Mouse (Mus musculus) heart, embryonic 11.5 days (tissue): ENCODE data around the gene Chchd5. TPM values are rescaled to one million over a fixed set of nuclear protein-coding genes. Genes with fewer than 3 reads are reported as not detected.

Experiments
- ATAC-seq: fragments of 200-750 bp; cut with Nextera tagmentation; replicated peaks from 2 replicates; pipeline ENCODE4 v1.8.0; 2017; ENCODE audit warnings: moderate library complexity; ENCODE audit not compliant: insufficient number of reproducible peaks, low FRiP score, low TSS enrichment
- H3K27ac ChIP-seq: fragments of 300-500 bp; sonication (generic); 2 replicates; pipeline ENCODE4 v1.5.1; 2014; ENCODE audit warnings: mild to moderate bottlenecking, low read depth, low read length
- H3K27me3 ChIP-seq: fragments of 300-500 bp; sonication (generic); 2 replicates; pipeline ENCODE4 v1.6.1; 2014; ENCODE audit warnings: mild to moderate bottlenecking, low read length, mixed read lengths; ENCODE audit not compliant: control insufficient read depth, insufficient read depth
- H3K36me3 ChIP-seq: fragments of 300-500 bp; sonication (generic); 2 replicates; pipeline ENCODE4 v1.6.1; 2014; ENCODE audit warnings: mild to moderate bottlenecking, low read length, moderate library complexity, mixed read lengths; ENCODE audit not compliant: control insufficient read depth, insufficient read depth
- H3K4me1 ChIP-seq: fragments of 300-500 bp; sonication (generic); 2 replicates; pipeline ENCODE4 v1.6.1; 2014; ENCODE audit warnings: low read length; ENCODE audit not compliant: control insufficient read depth, insufficient read depth
- H3K4me2 ChIP-seq: fragments of 300-500 bp; sonication (generic); 2 replicates; pipeline ENCODE4 v1.6.1; 2014; ENCODE audit warnings: mild to moderate bottlenecking, moderate library complexity
- H3K4me3 ChIP-seq: fragments of 300-500 bp; sonication (generic); 2 replicates; pipeline ENCODE4 v1.5.1; 2014; ENCODE audit warnings: low read depth, low read length
- H3K9ac ChIP-seq: fragments of 300-500 bp; sonication (generic); 2 replicates; pipeline ENCODE4 v1.6.1; 2014; ENCODE audit warnings: mild to moderate bottlenecking, low read depth, low read length, moderate library complexity
- H3K9me3 ChIP-seq: fragments of 300-500 bp; sonication (generic); replicated peaks from 2 replicates; pipeline ENCODE4 v1.6.1; 2016; ENCODE audit warnings: low read length; ENCODE audit not compliant: control insufficient read depth
- WGBS: fragments of 180-500 bp; shearing (Covaris S2); extraction: QIAGEN DNeasy Blood & Tissue Kit; methylation state at CpG from one replicate; pipeline ENCODE4 v1.1.7; 2014; ENCODE audit not compliant: insufficient replicate concordance; 5-methylcytosine and 5-hydroxymethylcytosine counted together
- polyA plus RNA-seq: library from polyadenylated mRNA; unstranded; fragments of >200 nt; fragmentation: Nextera tagmentation; extraction: Ambion mirVana; gene quantifications from 2 replicates; pipeline ENCODE4 v1.2.1, GENCODE M21; 2014

Chchd5 gene
- polyA plus RNA-seq, 1 experiment from 2014 or later: 20.1 TPM

GRCm38 (mm10) chr2:129100784-129101310 is 28.7 kb upstream of the Chchd5 start, which contains the start of gene Polr1b:
Gene Polr1b, plus strand, starts transcription at chr2:129100995.
- Histone ChIP-seq H3K4me2 (peak within 1 kb of the TSS; percentile 67), H3K9me3 (no peaks in the 10 kb centered on the region), H3K36me3 (peaks cover 10% of the 10 kb centered on the region), H3K27me3 (no peaks in the 10 kb centered on the region), H3K4me3 (peak within 1 kb of the TSS; percentile 83), H3K4me1 (no peaks in the 10 kb centered on the region), H3K27ac (no peak within 1 kb of the TSS), H3K9ac (peak within 1 kb of the TSS; percentile 80)
- WGBS: under 1% methylated on average over 35 of the region's 35 CpGs
- ATAC-seq: peak; percentile 99

- Histone ChIP-seq H3K27me3 (no peaks in the 10 kb centered on the region), H3K9me3 (no peaks in the 10 kb centered on the region), H3K36me3 (peaks cover 32% of the 10 kb centered on the region), H3K4me2 (no peak overlapping the region), H3K4me1 (no peaks in the 10 kb centered on the region), H3K27ac (no peak overlapping the region), H3K9ac (no peak overlapping the region), H3K4me3 (no peak overlapping the region)
- 92% methylated on average over 5 of the region's 5 CpGs for WGBS
- ATAC-seq: no peak
These were observed 16.6 kb upstream of the Chchd5 start for GRCm38 (mm10) chr2:129112924-129113323.

DNA sequence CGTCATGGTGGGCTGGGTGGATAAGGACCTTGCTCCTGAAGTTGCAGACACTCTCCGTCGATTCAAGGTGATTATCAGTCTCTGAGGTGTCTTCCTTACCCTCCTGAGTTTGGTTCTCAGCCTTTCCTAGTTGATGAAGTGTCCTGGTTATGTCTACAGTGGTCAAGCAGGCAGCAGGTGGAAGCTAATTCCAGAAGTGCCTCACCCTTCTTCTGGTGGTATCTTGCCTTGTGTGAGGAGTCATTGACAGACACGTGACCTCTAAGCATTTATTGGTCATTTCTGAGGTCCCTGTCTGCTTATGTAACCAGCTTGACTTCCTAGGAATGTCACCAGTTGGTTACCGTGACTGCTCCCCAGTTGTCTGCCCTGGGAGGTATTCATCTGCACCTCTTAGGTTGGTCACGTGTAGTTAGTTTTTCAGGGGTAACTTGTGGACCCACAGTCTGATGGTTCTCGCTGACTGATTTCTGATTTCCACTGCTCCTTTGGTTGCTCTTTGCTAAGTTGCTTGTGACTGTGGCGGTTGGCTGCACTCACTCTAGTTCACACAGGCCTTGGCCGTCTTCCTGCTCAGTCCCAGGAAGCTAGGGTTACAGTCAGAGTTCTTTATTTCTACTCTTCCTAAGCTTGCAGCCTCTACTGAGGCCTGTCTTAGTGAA is 13.7 kb upstream of the Chchd5 start:
- WGBS: 90% methylated on average over 9 of the region's 9 CpGs
- H3K27me3 ChIP-seq: no peaks in the 10 kb centered on the region
- peaks cover 46% of the 10 kb centered on the region for H3K36me3 ChIP-seq
- no peaks in the 10 kb centered on the region for H3K9me3 ChIP-seq
- no peak overlapping the region for H3K4me2 ChIP-seq
- H3K9ac ChIP-seq: no peak overlapping the region
- ATAC-seq: no peak
- H3K4me1 ChIP-seq: no peaks in the 10 kb centered on the region
- H3K27ac ChIP-seq: no peak overlapping the region
- no peak overlapping the region for H3K4me3 ChIP-seq

DNA sequence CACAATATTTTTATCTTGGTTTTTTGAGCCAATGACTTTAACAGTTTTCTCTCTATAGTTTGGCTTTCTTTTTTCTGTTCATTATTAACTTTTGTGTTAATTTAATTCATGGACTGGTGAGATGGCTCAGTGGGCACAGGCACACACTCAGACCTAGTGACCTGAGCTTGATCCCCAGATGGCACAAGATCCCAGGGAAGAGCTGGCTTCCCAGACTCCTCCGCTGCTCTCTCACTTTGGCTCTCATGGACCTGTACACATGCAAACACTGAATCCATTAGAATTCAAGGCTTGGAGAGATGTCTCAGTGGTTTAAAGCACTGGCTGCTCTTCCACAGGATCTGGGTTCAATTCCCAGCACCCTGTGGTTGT is 13.1 kb upstream of the Chchd5 start:
- peaks cover 50% of the 10 kb centered on the region for H3K36me3 ChIP-seq
- WGBS: 95% methylated on average over 1 of the region's 1 CpGs
- no peak for ATAC-seq

DNA sequence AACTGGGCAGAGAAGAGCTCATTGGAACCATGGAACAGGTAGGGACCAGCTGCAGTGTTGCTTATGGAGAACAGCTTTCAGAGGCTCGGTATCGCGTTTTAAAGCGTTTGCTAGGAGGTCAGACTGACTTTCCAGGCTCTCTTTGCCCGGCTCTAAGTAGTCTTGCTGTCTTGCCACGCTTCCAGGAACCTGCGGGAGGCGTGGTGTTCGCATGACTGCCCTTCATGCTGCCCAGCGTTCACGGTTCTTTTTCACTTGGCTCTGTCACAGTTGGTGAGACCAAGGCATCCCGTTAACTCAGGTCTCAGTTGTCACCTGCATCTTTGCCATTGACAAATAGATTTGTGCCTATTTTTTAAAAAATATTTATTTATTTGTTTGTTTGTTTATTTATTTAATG is 11.4 kb upstream of the Chchd5 start:
- no peak overlapping the region for H3K9ac ChIP-seq
- 93% methylated on average over 12 of the region's 12 CpGs for WGBS
- no peak for ATAC-seq

More for the DNA sequence above, 13.1 kb upstream of the Chchd5 start:
- Histone ChIP-seq H3K4me1 (no peaks in the 10 kb centered on the region), H3K9ac (no peak overlapping the region), H3K27ac (no peak overlapping the region), H3K4me3 (no peak overlapping the region), H3K9me3 (no peaks in the 10 kb centered on the region), H3K4me2 (no peak overlapping the region), H3K27me3 (no peaks in the 10 kb centered on the region)

GRCm38 (mm10) chr2:129121986-129122385 is 7.5 kb upstream of the Chchd5 start:
- no peak for ATAC-seq
- peaks cover 50% of the 10 kb centered on the region for H3K36me3 ChIP-seq

More for the DNA sequence above, 11.4 kb upstream of the Chchd5 start:
- H3K4me3 ChIP-seq: no peak overlapping the region
- peaks cover 59% of the 10 kb centered on the region for H3K36me3 ChIP-seq
- H3K27ac ChIP-seq: no peak overlapping the region
- H3K9me3 ChIP-seq: no peaks in the 10 kb centered on the region
- no peak overlapping the region for H3K4me2 ChIP-seq
- no peaks in the 10 kb centered on the region for H3K4me1 ChIP-seq
- no peaks in the 10 kb centered on the region for H3K27me3 ChIP-seq

DNA sequence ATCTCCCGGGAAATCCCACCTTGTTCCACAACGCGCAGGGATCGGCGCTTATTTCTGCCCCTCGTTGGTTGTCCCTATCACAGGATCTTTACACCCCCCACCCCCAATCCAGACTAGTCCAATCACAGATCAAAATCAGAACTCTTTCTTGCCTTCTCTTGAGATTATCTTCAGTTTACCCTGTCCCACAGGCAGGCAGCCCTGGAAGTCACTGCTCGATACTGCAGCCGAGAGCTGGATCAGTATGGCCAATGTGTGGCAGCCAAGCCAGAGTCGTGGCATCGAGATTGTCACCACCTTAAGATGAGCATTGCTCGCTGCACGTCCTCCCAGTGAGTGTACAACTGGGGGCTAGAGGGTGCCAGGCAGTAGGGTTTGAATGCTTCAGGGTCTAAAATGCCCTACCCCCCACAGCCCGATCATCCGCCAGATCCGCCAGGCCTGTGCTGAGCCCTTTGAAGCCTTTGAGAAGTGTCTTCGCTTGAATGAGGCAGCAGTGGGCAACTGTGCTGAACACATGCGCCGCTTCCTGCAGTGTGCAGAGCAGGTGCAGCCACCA is 566 bp downstream of the Chchd5 start:
- H3K4me2 ChIP-seq: peak overlapping the region; percentile 83
- H3K4me1 ChIP-seq: peaks cover 10% of the 10 kb centered on the region; the same call in 1 of the 2 replicates
- WGBS: 35% methylated on average over 18 of the region's 18 CpGs

More at GRCm38 (mm10) chr2:129121986-129122385, 7.5 kb upstream of the Chchd5 start:
- no peaks in the 10 kb centered on the region for H3K4me1 ChIP-seq
- H3K27me3 ChIP-seq: no peaks in the 10 kb centered on the region
- no peak overlapping the region for H3K4me2 ChIP-seq
- WGBS: 95% methylated on average over 8 of the region's 8 CpGs
- no peaks in the 10 kb centered on the region for H3K9me3 ChIP-seq
- no peak overlapping the region for H3K9ac ChIP-seq
- H3K27ac ChIP-seq: no peak overlapping the region
- no peak overlapping the region for H3K4me3 ChIP-seq

GRCm38 (mm10) chr2:129130776-129131175 is 1.3 kb downstream of the Chchd5 start:
- Histone ChIP-seq H3K9ac (no peak overlapping the region), H3K9me3 (no peaks in the 10 kb centered on the region; the same call in 1 of the 2 replicates), H3K4me2 (peak overlapping the region; percentile 83), H3K27ac (no peak overlapping the region), H3K27me3 (no peaks in the 10 kb centered on the region), H3K36me3 (peaks cover 19% of the 10 kb centered on the region), H3K4me1 (peaks cover 10% of the 10 kb centered on the region; the same call in 1 of the 2 replicates), H3K4me3 (peak overlapping the region; percentile 72; the same call in 1 of the 2 replicates)
- 95% methylated on average over 2 of the region's 2 CpGs for WGBS
- ATAC-seq: no peak

More for the DNA sequence above, 566 bp downstream of the Chchd5 start:
- no peaks in the 10 kb centered on the region for H3K27me3 ChIP-seq
- H3K9me3 ChIP-seq: no peaks in the 10 kb centered on the region; the same call in 1 of the 2 replicates
- H3K9ac ChIP-seq: peak overlapping the region; percentile 58
- H3K4me3 ChIP-seq: peak overlapping the region; percentile 72
- peak; percentile 39 for ATAC-seq
- peak overlapping the region; percentile 91 for H3K27ac ChIP-seq
- H3K36me3 ChIP-seq: peaks cover 23% of the 10 kb centered on the region
